Mouse (Mus musculus): ENCODE results near the gene Snx1.

Snx1 gene

DNA sequence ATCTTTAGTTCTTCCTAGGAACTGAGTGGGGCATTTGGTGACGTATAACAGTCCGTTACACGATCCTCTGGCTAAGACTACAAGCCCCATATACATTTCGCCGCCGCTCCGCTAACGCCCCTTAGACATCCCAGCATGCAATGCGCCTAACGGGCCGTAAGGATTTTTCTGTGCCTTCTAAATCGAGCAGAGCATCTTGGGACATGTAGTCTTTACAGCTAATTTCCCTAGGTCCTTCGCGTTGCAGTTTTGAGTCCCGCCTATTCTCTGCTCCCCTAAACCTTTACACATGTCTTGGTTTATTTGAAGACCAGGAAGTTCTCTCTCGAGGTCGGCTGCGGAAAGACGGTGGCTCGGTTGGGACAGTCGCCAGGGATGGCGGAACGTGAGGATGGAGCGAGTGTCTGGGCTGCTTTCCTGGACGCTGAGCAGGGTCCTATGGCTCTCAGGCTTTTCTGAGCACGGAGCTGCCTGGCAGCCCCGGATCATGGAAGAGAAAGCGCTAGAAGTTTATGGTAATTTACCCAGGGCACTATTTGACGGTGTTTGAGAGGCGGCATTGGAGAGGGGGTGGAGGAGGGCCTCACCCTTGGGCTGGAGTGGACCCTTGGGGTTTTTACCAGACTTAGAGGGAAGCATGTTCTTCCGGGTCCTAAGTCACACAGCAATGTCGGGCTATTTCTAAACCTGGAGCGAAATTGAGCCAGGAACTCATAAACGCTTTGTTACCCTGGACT, at the start of gene Snx1, which contains the start of gene Ciao2a:
TSS of gene Snx1 (minus strand) at position 132 of the 737 bp plus-strand sequence.
TSS of gene Ciao2a (plus strand) at position 156 of the 737 bp plus-strand sequence.
- CTCF ChIA-PET, result interaction anchor here (0.6 kb wide), 1 partner anchor 749 kb away, joined by 4 read pairs; no protein-coding TSS in a partner anchor

DNA sequence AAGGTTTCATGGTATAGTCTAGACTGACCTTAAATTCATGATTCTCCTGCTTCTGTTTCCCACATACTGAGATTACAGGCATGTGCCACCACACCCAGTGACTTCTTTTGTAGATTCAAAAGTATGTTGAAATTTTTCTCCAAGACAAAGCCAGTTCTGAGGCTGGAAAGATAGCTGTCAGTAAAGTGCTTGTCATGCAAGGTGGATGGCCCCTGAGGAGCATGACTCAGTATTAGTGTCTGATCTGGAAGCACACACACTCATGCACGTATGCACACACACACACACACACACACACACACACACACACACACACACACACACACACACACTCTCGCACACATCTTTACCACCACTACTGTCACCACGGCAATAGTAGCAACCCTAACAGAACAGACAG, 48.6 kb upstream of the Snx1 start:
- CTCF ChIA-PET, result no interaction called here

DNA sequence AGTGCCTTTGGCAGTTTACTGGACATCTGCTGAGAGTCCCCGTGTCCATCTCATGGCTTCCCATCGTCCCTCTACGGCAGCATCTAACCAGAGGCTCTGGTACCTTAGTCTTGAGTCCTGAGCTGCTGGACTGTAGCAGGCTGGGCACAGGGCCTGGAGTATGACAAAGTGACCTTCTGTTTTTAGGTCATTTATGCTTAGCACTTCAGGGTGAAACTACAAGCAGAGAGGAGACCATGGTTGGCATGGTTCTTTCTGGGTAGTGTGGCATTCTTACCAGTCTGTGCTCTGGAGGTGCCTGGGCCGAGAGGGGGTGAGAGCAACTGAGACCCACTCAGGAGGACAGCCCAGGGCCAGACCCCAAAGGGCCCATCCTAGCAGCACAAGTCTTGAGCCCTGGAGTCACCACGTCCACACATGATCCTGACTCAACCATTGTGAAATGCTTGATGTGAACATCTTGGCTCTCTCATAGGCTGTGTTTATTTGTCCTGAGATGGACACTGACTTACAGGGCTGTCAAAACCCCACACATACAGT, 47.0 kb upstream of the Snx1 start:
- CTCF ChIA-PET, result no interaction called here

DNA sequence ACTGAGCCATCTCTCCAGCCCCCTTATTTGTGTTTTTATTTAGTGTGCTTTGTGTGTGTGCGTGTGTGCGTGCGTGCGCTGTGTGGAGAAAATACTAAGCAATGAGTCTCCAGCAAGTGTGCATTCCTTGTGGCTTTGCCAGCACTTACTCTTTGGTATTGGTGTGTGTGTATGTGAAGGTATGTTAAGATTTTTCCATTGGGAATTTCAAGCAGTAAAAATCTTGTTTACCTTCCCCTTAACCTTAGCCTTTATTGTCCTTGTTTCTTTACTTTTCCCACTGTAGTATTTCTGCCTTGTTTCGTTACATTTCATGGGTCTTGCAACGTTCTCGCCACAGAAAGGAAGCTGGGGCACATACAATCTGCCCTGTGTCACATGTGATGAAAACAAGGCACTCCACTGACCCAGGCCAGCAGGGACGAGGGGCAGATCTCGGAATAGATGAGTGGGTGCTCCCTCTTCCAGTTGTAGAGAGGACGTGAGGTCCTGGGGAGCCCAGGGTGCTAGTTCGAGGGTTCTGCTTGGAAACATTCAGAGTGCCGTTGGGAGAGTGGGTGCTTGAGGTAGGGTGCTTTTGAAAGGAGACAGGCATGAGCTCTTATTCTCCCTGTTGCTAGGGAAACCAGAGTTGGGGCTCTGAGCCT, 45.0 kb upstream of the Snx1 start:
- CTCF ChIA-PET, result no interaction called here

DNA sequence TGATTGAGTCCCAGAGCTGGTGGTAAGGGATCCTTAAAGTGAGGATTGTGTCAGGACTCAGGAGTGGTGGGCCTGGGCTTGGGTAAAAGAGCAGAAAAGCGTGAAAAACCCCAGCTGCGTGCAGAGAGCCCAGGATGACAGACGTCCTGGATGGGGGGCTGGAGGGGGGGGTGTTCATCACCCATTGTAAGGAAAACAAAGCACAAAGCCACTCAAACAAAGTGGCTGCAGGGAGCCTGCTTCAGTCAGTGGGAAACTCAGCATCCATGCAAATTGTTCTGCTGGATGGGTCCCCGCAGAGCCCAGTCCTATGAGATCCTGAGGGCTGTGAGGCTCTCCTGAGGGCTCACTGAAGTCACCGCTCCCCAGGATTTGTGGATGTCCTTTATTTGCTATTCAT, 44.1 kb upstream of the Snx1 start:
- CTCF ChIA-PET, result no interaction called here

DNA sequence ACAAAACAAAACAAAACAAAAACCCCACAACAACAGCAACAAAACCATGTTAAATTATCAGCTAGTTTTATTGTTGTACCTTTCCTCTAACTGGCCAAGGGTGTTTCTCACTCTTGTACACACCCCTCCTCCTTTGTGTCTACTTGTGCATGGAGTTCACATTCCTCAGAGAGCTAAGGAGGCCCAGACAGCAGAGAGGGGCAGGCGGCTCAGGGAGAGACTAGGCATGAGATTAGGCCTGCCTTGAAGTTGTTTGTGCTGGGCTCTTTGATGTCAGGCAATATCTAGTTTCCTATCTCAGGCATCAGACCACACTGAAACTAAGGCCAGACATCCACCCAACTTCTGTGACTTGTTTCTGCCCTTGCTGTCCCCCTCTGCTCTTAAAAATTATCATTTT, 41.8 kb upstream of the Snx1 start:
- CTCF ChIA-PET, result no interaction called here

DNA sequence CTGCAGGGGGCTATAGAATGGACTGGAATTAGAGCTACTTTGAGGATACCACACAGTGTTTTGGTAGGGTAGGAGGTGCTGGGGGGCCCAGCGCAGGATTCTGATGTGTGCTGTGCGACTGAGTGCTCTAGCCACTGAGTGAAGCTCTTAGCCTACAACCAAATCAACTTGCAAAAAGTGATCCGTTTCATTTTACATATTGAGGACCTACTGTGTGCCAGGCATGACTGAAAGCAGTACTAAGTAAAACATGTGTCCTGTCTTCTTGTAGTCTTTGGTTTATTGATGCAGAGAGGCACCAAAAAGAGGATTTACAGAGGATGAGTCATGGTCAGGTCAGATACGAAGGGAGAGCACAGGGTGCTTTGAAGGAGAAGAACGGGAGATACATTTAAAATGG, 40.8 kb upstream of the Snx1 start:
- CTCF ChIA-PET, result interaction anchor here (0.9 kb wide), 1 partner anchor 110 kb away, joined by 4 read pairs; no protein-coding TSS in a partner anchor

DNA sequence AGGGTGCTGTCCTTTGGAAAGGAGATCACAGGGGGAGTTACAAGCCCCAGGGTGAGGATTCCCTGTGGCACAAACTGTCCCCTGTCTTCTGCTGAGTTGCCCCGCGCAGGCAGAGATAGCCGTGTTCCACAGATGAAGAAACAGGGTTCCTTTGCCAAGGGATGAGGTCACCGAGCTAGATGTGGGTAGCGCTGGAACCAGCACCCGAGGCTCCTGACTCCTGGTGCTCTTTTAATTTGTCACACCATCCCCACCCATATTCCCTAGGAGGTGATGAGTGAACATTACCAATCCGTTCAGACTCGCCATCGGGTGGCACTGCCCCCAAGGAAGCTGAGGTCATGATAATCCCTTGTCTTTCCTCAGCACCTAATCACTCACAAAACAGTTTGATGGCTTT, 36.6 kb upstream of the Snx1 start:
- CTCF ChIA-PET, result no interaction called here

DNA sequence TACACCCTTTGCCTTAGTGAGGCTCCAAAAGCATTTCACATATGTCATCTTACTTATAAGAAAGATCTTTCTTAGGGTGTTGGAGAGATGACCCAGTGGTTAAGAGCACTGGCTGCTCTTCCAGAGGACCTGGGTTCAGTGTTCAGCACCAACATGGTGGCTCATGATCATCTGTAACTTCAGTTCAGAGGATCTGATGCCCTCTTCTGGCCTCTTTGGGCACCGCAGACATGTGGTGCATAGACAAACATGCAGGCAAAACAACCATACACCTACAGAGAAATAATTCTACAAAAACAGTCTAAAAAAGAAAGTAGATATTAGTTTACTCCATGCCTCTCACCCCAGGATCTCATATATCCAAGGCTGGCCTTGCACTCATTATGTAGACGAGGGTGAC, 33.8 kb upstream of the Snx1 start:
- CTCF ChIA-PET, result no interaction called here

DNA sequence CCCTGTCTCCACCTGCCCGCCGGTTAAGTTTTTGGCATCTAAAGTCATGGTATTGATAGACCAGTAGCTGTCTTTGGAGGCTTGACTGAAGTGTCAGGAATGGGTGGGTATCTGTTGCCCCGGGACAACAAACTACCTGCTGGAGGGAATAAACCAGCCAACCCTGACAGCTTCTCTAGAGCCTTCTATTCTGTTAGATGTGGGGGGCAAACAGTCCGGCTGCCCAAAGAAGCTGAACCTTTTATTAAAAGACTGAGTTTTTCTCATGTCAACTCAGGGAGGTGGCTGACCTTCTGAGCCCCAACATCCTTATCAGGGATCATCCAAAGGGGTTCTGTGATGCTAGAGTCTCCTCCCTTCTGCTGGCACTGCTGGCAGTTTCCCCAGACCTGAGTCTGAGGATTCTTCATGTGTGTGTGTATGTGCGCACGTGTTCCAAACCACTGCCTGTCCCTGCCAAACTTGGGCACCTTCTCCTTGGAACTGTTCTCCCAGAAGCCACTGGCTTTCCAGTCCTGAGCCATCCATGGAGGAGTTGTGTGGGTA, 32.6 kb upstream of the Snx1 start:
- CTCF ChIA-PET, result no interaction called here

DNA sequence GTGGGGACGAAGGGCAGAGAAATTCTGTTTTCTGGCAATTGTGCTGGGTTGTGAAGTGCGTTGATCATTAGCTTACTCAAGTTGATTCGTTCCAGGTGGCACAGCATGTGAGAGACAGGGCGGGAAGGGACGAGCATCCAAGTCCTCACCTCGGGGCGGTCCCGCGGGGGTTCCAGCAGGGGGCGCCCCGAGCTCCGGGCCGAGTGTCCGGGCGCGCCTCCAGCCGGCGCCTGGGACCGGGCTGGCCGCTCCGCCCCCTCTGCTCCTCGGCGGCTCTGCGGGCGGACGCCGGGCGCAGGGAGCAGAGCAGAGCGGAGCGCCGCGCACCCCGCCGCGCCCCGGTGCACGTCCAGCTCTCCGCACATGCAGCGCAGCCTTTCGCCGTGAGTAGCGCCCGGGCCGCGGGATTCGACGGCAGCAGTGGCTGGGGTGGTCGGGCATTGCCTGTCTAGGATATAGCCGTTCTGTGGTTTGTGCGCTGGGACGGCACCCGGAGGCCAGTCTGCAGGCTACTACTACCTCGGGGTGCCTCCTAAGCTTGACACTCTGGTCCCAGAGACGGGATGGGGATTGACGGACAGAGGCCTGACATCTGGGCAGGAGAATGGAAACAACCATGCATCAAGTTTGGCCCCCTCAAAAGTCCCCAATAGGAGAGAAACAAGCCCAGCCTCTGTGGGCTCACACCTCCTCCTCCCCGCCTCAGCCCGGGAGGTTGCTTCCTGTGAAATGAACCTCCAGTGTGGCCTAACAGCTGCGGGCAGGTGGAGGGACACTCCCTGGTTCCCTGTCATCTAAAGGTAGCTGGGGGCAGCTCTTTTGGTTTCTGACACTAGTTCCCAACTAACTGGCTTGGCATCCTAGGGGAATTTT, 31.8 kb upstream of the Snx1 start, which contains the start of gene Dapk2:
TSS of gene Dapk2 (plus strand) at position 266 of the 873 bp plus-strand sequence.
- CTCF ChIA-PET, result interaction anchor here (0.6 kb wide), 1 partner anchor 770 kb away, joined by 3 read pairs; no protein-coding TSS in a partner anchor

DNA sequence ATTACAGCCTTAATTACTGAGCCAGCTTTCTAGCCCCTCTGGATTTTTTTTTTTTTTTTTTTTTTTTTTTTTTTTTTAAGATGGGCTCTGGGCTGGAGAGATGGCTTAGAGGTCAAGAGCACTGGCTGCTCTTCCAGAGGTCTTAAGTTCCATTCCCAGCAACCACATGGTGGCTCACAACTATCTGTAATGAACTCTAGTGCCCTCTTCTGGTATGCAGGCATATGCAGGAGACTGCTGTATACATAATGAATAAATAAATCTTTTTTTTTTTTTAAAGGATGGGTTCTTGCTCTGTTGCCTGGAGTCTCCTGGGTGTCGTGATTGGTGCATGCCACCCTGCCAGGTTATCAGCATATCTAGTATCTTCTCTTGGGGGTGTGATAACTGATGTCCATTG, 29.1 kb upstream of the Snx1 start:
- CTCF ChIA-PET, result no interaction called here

DNA sequence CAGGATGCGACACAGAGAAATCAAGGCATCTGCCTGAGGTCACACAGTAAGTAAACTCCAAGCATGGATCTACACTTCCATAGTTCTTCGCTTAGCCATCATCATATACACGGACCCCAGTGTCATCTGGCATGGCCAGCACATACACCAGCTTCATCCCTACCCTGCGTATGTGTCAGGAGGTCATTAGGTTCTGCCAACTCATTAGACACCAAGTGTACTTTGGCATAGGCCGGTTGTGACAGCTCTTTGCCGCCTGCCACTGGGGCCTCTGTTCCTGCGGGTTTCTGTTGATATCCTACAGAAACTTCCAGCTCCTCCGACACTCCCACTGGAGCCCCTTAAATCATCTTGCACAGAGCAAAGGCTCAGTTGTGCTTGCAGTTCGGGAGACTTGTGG, 27.6 kb upstream of the Snx1 start:
- CTCF ChIA-PET, result no interaction called here

DNA sequence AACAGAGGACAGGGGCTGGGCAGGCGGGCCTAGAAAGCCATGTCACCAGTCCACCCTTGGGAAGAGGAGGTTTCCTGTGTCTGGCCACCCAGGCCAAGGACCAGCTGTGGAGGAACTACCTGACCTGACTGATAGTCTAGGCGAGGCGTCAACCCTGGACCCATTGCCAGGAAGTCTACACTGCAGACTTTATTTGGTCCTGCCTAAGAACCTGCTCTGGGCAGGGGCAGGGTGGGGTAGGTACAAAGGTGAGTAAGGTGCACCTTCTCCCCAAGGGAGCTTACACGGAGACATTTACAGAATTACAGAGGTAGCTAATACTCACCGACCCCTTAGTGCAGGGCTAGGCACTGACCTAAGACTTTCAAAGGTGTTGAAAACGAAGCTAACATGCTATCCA, 27.2 kb upstream of the Snx1 start:
- CTCF ChIA-PET, result no interaction called here

DNA sequence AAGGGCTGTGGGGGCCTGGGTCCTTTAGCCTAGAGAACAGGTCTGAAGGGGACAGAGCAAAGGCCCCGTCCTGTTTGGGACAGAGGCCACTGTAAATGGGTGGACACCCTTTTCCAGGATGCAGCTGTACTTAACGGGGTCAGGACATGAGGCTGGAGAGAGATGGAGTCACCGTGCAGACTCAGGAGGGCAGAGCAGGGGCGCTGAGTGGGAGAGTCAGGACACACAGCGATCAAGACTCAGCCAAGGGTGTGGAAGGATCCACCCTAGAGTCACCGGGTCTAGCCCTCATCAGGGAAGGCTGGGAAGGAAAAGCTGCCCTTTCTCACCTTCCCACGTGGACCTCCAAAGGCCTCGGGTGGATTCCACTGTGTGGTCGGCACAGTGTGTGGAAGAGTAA, 25.6 kb upstream of the Snx1 start:
- CTCF ChIA-PET, result no interaction called here

DNA sequence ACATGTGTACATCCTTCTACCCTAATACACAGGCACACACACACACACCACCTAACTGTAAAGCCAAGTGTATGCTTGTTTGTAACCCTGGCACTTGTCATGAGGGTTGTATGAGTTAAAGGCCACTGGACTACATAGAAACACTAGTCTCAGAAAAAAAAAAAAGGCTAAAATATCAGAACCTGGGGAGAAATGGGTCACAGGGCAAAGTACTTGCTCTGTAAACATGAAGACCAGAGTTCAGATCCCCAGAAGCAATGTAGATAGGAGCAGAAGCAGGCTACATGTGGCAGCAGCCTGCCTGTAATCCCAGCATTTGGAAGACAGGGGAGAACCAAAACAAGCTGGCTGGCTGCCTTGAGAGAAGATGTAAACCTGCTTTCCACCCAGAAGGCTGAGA, 19.8 kb upstream of the Snx1 start:
- CTCF ChIA-PET, result interaction anchor here (0.8 kb wide), 1 partner anchor 281 kb away, joined by 5 read pairs; no protein-coding TSS in a partner anchor

DNA sequence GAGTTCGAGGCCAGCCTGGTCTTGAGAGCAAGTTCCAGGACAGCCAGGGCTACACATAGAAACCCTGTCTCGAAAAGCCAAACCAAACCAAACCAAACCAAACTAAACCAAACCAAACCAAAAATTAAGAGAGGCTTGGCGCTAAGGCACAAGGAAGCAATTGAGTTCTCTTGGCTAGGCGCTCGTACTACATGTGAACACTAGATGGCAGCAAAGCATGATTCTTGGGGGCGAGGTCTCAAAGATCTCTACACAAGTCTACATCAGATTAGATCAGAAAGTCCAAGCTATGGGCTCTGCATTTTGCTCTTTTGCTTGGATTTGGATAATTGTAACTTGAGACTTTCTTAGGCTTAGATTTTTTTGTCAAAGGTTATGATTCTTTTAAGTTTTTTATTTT, 17.9 kb upstream of the Snx1 start:
- CTCF ChIA-PET, result no interaction called here

DNA sequence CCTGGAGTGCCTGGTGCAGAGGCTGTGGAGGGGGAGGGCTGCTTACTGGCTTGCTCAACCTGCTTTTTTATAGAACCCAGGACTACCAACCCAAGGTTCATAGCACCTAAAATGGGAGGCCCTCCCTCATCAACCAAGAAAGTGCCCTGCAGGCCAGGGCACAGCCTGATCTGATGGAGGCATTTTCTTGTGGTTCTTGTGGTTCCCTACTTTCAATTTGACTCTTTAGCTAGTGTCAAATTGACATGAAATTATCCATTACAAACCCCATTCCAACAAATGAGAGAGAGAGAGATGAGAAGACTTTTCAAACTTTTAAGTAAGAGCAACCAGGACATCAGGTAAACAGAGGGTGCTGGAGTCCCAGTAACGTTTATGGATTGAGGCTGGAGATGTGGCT, 15.9 kb upstream of the Snx1 start:
- CTCF ChIA-PET, result no interaction called here

DNA sequence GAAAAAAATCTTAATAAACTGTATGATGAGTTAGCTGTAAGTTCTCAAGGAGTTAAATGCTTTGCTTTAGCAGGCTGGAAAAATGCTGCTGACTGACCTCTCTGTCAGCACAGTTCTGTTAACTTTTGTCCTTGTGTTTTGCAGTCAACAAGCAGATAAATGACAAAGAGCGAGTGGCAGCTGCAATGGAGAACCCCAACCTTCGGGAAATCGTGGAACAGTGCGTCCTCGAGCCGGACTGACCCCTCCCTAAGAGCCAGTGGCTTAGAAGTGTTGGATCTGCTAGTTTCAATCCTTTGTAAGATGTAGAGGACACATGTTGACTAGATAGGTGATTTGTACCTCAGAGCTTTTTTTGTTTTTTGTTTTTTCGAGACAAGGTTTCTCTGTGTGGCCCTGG, 11.8 kb upstream of the Snx1 start:
- CTCF ChIA-PET, result no interaction called here

DNA sequence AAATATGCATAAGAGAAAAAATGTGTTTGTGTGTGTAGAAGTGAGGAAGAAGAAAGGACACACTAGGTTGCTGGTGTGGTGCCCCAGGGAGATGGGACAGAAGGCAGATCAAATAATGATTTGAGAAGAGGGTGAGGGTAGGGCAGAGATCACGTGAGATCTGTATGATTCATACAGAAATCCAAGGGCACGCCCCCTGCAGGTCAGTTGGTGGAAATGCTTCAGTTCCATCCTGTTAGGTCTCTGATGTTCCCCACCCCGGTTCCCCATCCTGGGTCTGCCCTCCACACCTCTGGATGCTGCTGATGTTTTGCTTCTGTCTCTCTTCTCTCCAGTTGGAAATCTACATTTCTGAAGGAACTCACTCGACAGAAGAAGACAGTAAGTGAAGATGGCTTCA, 9.6 kb upstream of the Snx1 start:
- CTCF ChIA-PET, result interaction anchor here (0.5 to 0.6 kb wide), 2 partner anchors 77 to 530 kb away, joined by 3 to 6 read pairs; no protein-coding TSS in a partner anchor

DNA sequence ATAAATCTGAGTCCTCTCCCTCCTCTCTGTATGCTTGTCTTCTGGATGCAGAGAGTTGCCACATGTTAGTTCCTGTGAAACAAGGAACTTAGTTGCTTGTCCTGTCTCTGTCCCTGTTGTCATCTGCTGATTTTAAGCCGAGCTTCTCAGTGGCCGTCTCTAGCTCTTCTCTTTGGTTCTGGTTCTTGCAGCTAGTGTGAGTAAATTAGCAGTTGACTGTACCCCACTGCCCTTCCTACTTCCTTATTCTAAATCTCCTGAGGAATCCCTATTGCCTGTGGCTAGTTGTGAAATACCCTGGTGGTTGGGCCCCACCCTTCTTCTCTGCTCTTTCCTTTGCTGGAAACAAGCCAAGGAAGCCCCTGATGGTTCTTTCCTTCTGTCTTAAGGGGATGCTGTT, 5.1 kb upstream of the Snx1 start:
- CTCF ChIA-PET, result no interaction called here

DNA sequence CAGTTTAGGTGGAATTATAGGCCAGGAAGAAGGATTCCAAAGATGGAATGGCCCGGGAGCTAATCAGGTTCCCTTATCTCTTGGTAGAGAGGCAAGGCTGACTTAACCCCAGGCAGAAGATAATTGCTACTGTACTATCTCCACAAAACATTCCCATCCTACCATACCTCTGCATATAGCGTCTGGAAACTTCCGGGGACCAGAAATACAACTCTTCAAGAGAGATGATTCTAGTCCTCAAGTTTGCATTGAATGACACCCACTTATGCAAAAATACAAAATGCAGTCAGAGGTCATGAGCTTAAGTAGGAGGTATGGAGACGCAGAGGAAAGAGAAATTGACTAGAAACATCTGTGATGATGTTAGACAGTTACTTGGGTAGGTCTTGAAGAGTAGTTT, 1.5 kb upstream of the Snx1 start:
- CTCF ChIA-PET, result no interaction called here

All from spleen, embryonic (tissue).